Mouse (Mus musculus) liver, postnatal 0 days (tissue): Measurements from ENCODE around the gene Nxf7. TPM values are rescaled to one million over a fixed set of nuclear protein-coding genes. Genes with fewer than 3 reads are reported as not detected.
"Not testable (repeated sequence)": the region's sequence is repeated elsewhere in the genome, so short reads cannot be mapped to it uniquely, and the experiment has no call there.

Source experiments
- ATAC-seq: fragments of 200-750 bp; cut with Nextera tagmentation; 2 replicates; pipeline ENCODE4 v1.8.0; 2017; ENCODE audit warnings: mild to moderate bottlenecking, moderate library complexity
- DNase-seq: peaks from one replicate; pipeline ENCODE4 v3.0.0-alpha.2; 2016
- H3K27ac ChIP-seq: fragments of 300-500 bp; sonication (generic); 2 replicates; pipeline ENCODE4 v1.5.1; 2014; ENCODE audit warnings: antibody characterized with exemption, moderate library complexity, mild to moderate bottlenecking, low read depth
- H3K27me3 ChIP-seq: fragments of 300-500 bp; sonication (generic); 2 replicates; pipeline ENCODE4 v1.6.1; 2014; ENCODE audit warnings: low read length, control low read depth, mixed read lengths; ENCODE audit not compliant: insufficient read depth
- H3K36me3 ChIP-seq: fragments of 300-500 bp; sonication (generic); replicated peaks from 2 replicates; pipeline ENCODE4 v1.6.1; 2014; ENCODE audit warnings: mild to moderate bottlenecking, control low read depth, low read length, moderate library complexity, mixed read lengths; ENCODE audit not compliant: insufficient read depth
- H3K4me1 ChIP-seq: fragments of 300-500 bp; sonication (generic); 2 replicates; pipeline ENCODE4 v1.6.1; 2014; ENCODE audit warnings: antibody characterized with exemption, mild to moderate bottlenecking, control low read depth; ENCODE audit not compliant: insufficient read depth
- H3K4me2 ChIP-seq: fragments of 300-500 bp; sonication (generic); 2 replicates; pipeline ENCODE4 v1.6.1; 2014; ENCODE audit warnings: low read depth, mild to moderate bottlenecking, low read length, moderate library complexity, mixed read lengths
- H3K4me3 ChIP-seq: fragments of 300-500 bp; sonication (generic); 2 replicates; pipeline ENCODE4 v1.5.1; 2014; ENCODE audit warnings: low read depth, low read length
- H3K9ac ChIP-seq: fragments of 300-500 bp; sonication (generic); replicated peaks from 2 replicates; pipeline ENCODE4 v1.6.1; 2014; ENCODE audit warnings: mild to moderate bottlenecking, moderate library complexity
- H3K9me3 ChIP-seq: fragments of 300-500 bp; sonication (generic); 2 replicates; pipeline ENCODE4 v1.6.1; 2016; ENCODE audit warnings: mild to moderate bottlenecking, control low read depth, low read length, mixed read lengths
- CTCF ChIP-seq: sonication (generic); IDR thresholded peaks from 2 replicates; pipeline ENCODE4 v1.5.1; 2016; ENCODE audit warnings: antibody characterized with exemption, low read depth
- EP300 ChIP-seq: IDR thresholded peaks from 2 replicates; pipeline ENCODE4 v1.6.1; 2016; ENCODE audit warnings: antibody characterized with exemption, low read depth, mild to moderate bottlenecking
- WGBS: fragments of 180-500 bp; shearing (Covaris S2); extraction: QIAGEN DNeasy Blood & Tissue Kit; methylation state at CpG from one replicate; pipeline ENCODE4 v1.1.7; 2014; ENCODE audit not compliant: insufficient replicate concordance; 5-methylcytosine and 5-hydroxymethylcytosine counted together
- polyA plus RNA-seq: library from polyadenylated mRNA; unstranded; fragments of >200 nt; fragmentation: Nextera tagmentation; extraction: Ambion mirVana; gene quantifications from 2 replicates; pipeline ENCODE4 v1.2.1, GENCODE M21; 2015

Gene Nxf7
- polyA plus RNA-seq, 1 experiment from 2014 or later: 0.16 TPM

GRCm38 (mm10) chrX:135569467-135569866 lies 29.1 kb downstream of the Nxf7 start:
- not testable (repeated sequence) for H3K9me3 ChIP-seq, H3K9ac ChIP-seq, H3K4me3 ChIP-seq, H3K27ac ChIP-seq, H3K4me2 ChIP-seq, H3K27me3 ChIP-seq, H3K36me3 ChIP-seq, H3K4me1 ChIP-seq
- DNase-seq (peak; percentile 54), ATAC-seq (0 out of 2 replicates have a peak, but pooled peaks have one; percentile 43)
- WGBS: 11% methylated on average over 1 of the region's 2 CpGs
- TF ChIP-seq CTCF: peak; percentile 80

- not testable (repeated sequence) for H3K4me2 ChIP-seq, ATAC-seq, DNase-seq, H3K36me3 ChIP-seq, H3K27me3 ChIP-seq, H3K4me3 ChIP-seq, H3K9me3 ChIP-seq, H3K4me1 ChIP-seq, H3K9ac ChIP-seq, H3K27ac ChIP-seq
- WGBS: 45% methylated on average over 4 of the region's 4 CpGs
Observed at GRCm38 (mm10) chrX:135564934-135565333, 33.6 kb downstream of the Nxf7 start.

- Histone ChIP-seq H3K27ac (no peak overlapping the region), H3K9ac (no peak overlapping the region), H3K36me3 (no peaks in the 10 kb centered on the region), H3K4me3 (no peak overlapping the region), H3K4me2 (no peak overlapping the region), H3K27me3 (no peaks in the 10 kb centered on the region), H3K9me3 (no peaks in the 10 kb centered on the region), H3K4me1 (no peaks in the 10 kb centered on the region)
- no peak for DNase-seq
- WGBS: 14% methylated on average over 2 of the region's 2 CpGs
- TF ChIP-seq EP300: no peak
- no peak for TF ChIP-seq CTCF
- ATAC-seq: no peak
Observed at GRCm38 (mm10) chrX:135562841-135563240, 35.7 kb downstream of the Nxf7 start.

- not testable (repeated sequence) for DNase-seq, H3K27ac ChIP-seq, H3K9ac ChIP-seq, H3K9me3 ChIP-seq, H3K4me2 ChIP-seq, H3K27me3 ChIP-seq, ATAC-seq, H3K4me3 ChIP-seq, H3K36me3 ChIP-seq, H3K4me1 ChIP-seq
- WGBS: 59% methylated on average over 2 of the region's 2 CpGs
Observed at GRCm38 (mm10) chrX:135561693-135562092, 36.9 kb downstream of the Nxf7 start.

- not testable (repeated sequence) for ATAC-seq, H3K27me3 ChIP-seq, H3K4me2 ChIP-seq, H3K4me1 ChIP-seq, H3K9ac ChIP-seq, H3K27ac ChIP-seq, H3K9me3 ChIP-seq, H3K4me3 ChIP-seq, H3K36me3 ChIP-seq, DNase-seq
- WGBS: 11% methylated on average over 3 of the region's 4 CpGs
- peak; percentile 43 for TF ChIP-seq CTCF
Observed at GRCm38 (mm10) chrX:135560933-135561332, 37.6 kb downstream of the Nxf7 start.

GRCm38 (mm10) chrX:135559665-135560064 lies 38.9 kb downstream of the Nxf7 start:
- not testable (repeated sequence) for H3K4me3 ChIP-seq, H3K4me1 ChIP-seq, H3K9me3 ChIP-seq, H3K9ac ChIP-seq, ATAC-seq, H3K4me2 ChIP-seq, H3K27ac ChIP-seq, H3K27me3 ChIP-seq, H3K36me3 ChIP-seq
- 26% methylated on average over 8 of the region's 8 CpGs for WGBS
- DNase-seq: peak; percentile 13
- TF ChIP-seq CTCF: peak; percentile 45

Other genes with a start within 250 kb of the Nxf7 start
- gene Gm5128, start 225.5 kb downstream of the Nxf7 start, polyA plus RNA-seq: not detected in 2 replicates
- not detected in 2 replicates for gene Gm7903, start 164.9 kb downstream of the Nxf7 start, polyA plus RNA-seq
- gene AV320801, start 104.2 kb downstream of the Nxf7 start, polyA plus RNA-seq: not detected in 2 replicates
- gene Prame, start 28.9 kb upstream of the Nxf7 start, polyA plus RNA-seq: not detected in 2 replicates
- not detected in 2 replicates for gene Tcp11x2, start 95.0 kb upstream of the Nxf7 start, polyA plus RNA-seq
- gene Tmsb15a, start 126.5 kb upstream of the Nxf7 start, polyA plus RNA-seq: not detected in 2 replicates
- 2.6 and 2.8 TPM in 2 replicates for gene Armcx5, start 144.0 kb upstream of the Nxf7 start, polyA plus RNA-seq
- 3.2 and 4.1 TPM in 2 replicates for gene Gprasp1, start 144.0 kb upstream of the Nxf7 start, polyA plus RNA-seq
- gene Bhlhb9, start 198.8 kb upstream of the Nxf7 start, polyA plus RNA-seq: 18.8 and 19.3 TPM in 2 replicates
- 0.19 and 0.26 TPM in 2 replicates for gene Gprasp2, start 240.3 kb upstream of the Nxf7 start, polyA plus RNA-seq